Mouse (Mus musculus) megakaryocyte, adult 5-6 weeks (primary cell): ENCODE measurements around the gene Cavin4. TPM values are rescaled to one million over a fixed set of nuclear protein-coding genes. Genes with fewer than 3 reads are reported as not detected.

Experiments
- ATAC-seq: 2 replicates; pipeline ENCODE4 v1.8.0; 2016; ENCODE audit warnings: mild to moderate bottlenecking, inconsistent platforms; ENCODE audit not compliant: poor library complexity, severe bottlenecking
- total RNA-seq, 2 experiments: library from RNA; stranded (forward) in 1 of 2; stranded (reverse) in 1 of 2; fragments of 153-499, 151-499 nt in 1 of 2; fragments of 221-1000, 200-1000 nt in 1 of 2; gene quantifications; 2 replicates each; pipeline versions ENCODE4 v1.2.3 to v1.2.4; 2015 to 2017

Cavin4 gene
- total RNA-seq, 2 experiments from 2014 or later = not detected

GRCm38 (mm10) chr4:48716817-48717216 is 53.5 kb downstream of the Cavin4 start:
- ATAC-seq = no peak

Other genes with a start within 250 kb of the Cavin4 start
- gene Tex10, start 190.1 kb upstream of the Cavin4 start, total RNA-seq (2015) = 40.7 and 51.8 TPM in 2 replicates
- gene Tex10, start 190.1 kb upstream of the Cavin4 start, total RNA-seq (2017) = 37.1 and 37.2 TPM in 2 replicates
- 22.9 and 31.8 TPM in 2 replicates for gene Msantd3, start 123.6 kb upstream of the Cavin4 start, total RNA-seq (2015)
- 32.1 and 37.4 TPM in 2 replicates for gene Msantd3, start 123.6 kb upstream of the Cavin4 start, total RNA-seq (2017)
- 0.09 and 0.41 TPM in 2 replicates for gene Tmeff1, start 78.3 kb upstream of the Cavin4 start, total RNA-seq (2015)
- 0.37 and 0.40 TPM in 2 replicates for gene Tmeff1, start 78.3 kb upstream of the Cavin4 start, total RNA-seq (2017)